Mouse (Mus musculus) kidney, adult 2 months (tissue): ENCODE data around the gene Kpna1. TPM values are rescaled to one million over a fixed set of nuclear protein-coding genes. Genes with fewer than 3 reads are reported as not detected.

Source experiments
- DNase-seq: peaks from one replicate; pipeline ENCODE4 v3.0.0; 2021
- H3K27ac ChIP-seq: fragments of 200-500 bp; 2 replicates; pipeline ENCODE4 v1.5.1; 2012; ENCODE audit warnings: low read depth, low read length, control low read depth, inconsistent platforms; ENCODE audit not compliant: insufficient read depth
- H3K27me3 ChIP-seq: fragments of 200-500 bp; replicated peaks from 2 replicates; pipeline ENCODE4 v1.6.1; 2012; ENCODE audit warnings: mild to moderate bottlenecking, moderate library complexity, low read length, inconsistent platforms; ENCODE audit not compliant: control insufficient read depth, insufficient read depth
- H3K36me3 ChIP-seq: fragments of 200-500 bp; 2 replicates; pipeline ENCODE4 v1.6.1; 2012; ENCODE audit warnings: mild to moderate bottlenecking, moderate library complexity, low read length, inconsistent platforms; ENCODE audit not compliant: control insufficient read depth, insufficient read depth
- H3K4me1 ChIP-seq: fragments of 200-500 bp; 2 replicates; pipeline ENCODE4 v1.6.1; 2011; ENCODE audit warnings: low read length; ENCODE audit not compliant: control insufficient read depth, insufficient read depth
- H3K4me3 ChIP-seq: fragments of 200-500 bp; 2 replicates; pipeline ENCODE4 v1.5.1; 2011; ENCODE audit warnings: mild to moderate bottlenecking, low read depth, low read length, control low read depth; ENCODE audit not compliant: insufficient read depth
- CTCF ChIP-seq: fragments of 200-500 bp; conservative IDR thresholded peaks from 2 replicates; pipeline ENCODE4 v1.5.1; 2011; ENCODE audit warnings: low read depth, mild to moderate bottlenecking, control low read depth, low read length, moderate library complexity, mixed read lengths; ENCODE audit not compliant: insufficient read depth, insufficient read length
- POLR2A ChIP-seq: fragments of 200-500 bp; IDR thresholded peaks from one replicate; pipeline ENCODE4 v1.6.1; 2011; ENCODE audit warnings: low read depth, low read length, control low read depth
- WGBS: fragments of 180-500 bp; shearing (Covaris S2); methylation state at CpG from one replicate; pipeline ENCODE4 v1.1.7; 2018; 5-methylcytosine and 5-hydroxymethylcytosine counted together
- polyA plus RNA-seq: library from polyadenylated mRNA; depleted of rRNA; stranded (reverse); fragments of >200 nt; gene quantifications from 2 replicates; pipeline ENCODE4 v1.2.3, GENCODE M21; 2012

Kpna1 gene
- polyA plus RNA-seq, 1 experiment = 7.3 TPM

GRCm38 (mm10) chr16:36040640-36041624, 62.4 kb downstream of the Kpna1 start, which contains the start of gene Wdr5b:
Gene Wdr5b, plus strand, starts transcription at chr16:36041190.
- H3K27me3 ChIP-seq = no peaks in the 10 kb centered on the region
- TF ChIP-seq POLR2A (peak; percentile 24), CTCF (no peak)
- peak within 1 kb of the TSS; percentile 12 for H3K27ac ChIP-seq
- no peaks in the 10 kb centered on the region for H3K36me3 ChIP-seq
- H3K4me3 ChIP-seq = peak within 1 kb of the TSS; percentile 71
- peak; percentile 98 for DNase-seq
- H3K4me1 ChIP-seq = peaks cover 4% of the 10 kb centered on the region; the same call in 1 of the 2 replicates
- 1% methylated on average over 39 of the region's 39 CpGs for WGBS

GRCm38 (mm10) chr16:36041625-36042020, 63.1 kb downstream of the Kpna1 start:
- Histone ChIP-seq H3K36me3 (no peaks in the 10 kb centered on the region; the same call in 1 of the 2 replicates), H3K27me3 (no peaks in the 10 kb centered on the region), H3K4me3 (peak overlapping the region; percentile 71), H3K4me1 (peaks cover 4% of the 10 kb centered on the region; the same call in 1 of the 2 replicates), H3K27ac (no peak overlapping the region; the same call in 1 of the 2 replicates)
- TF ChIP-seq POLR2A (no peak), CTCF (no peak)
- WGBS = 23% methylated on average over 11 of the region's 11 CpGs
- no peak for DNase-seq

GRCm38 (mm10) chr16:36043073-36043472, 64.5 kb downstream of the Kpna1 start:
- H3K27ac ChIP-seq = no peak overlapping the region
- H3K4me3 ChIP-seq = no peak overlapping the region
- peaks cover 4% of the 10 kb centered on the region; the same call in 1 of the 2 replicates for H3K4me1 ChIP-seq
- H3K36me3 ChIP-seq = no peaks in the 10 kb centered on the region; the same call in 1 of the 2 replicates
- no peak for DNase-seq
- no peak for TF ChIP-seq POLR2A
- no peak for TF ChIP-seq CTCF
- WGBS = 64% methylated on average over 10 of the region's 10 CpGs
- no peaks in the 10 kb centered on the region for H3K27me3 ChIP-seq

- WGBS = 81% methylated on average over 4 of the region's 4 CpGs
- H3K27ac ChIP-seq = no peak overlapping the region
- no peak for TF ChIP-seq CTCF
- no peak for TF ChIP-seq POLR2A
- H3K36me3 ChIP-seq = no peaks in the 10 kb centered on the region; the same call in 1 of the 2 replicates
- DNase-seq = no peak
- no peaks in the 10 kb centered on the region for H3K27me3 ChIP-seq
- no peak overlapping the region for H3K4me3 ChIP-seq
- peaks cover 4% of the 10 kb centered on the region; the same call in 1 of the 2 replicates for H3K4me1 ChIP-seq
These were observed 65.4 kb downstream of the Kpna1 start for GRCm38 (mm10) chr16:36043964-36044363.

GRCm38 (mm10) chr16:36047538-36047937, 69.0 kb downstream of the Kpna1 start:
- TF ChIP-seq POLR2A (no peak), CTCF (no peak)
- peaks cover 4% of the 10 kb centered on the region; the same call in 1 of the 2 replicates for H3K36me3 ChIP-seq
- no peak for DNase-seq
- no peak overlapping the region for H3K27ac ChIP-seq
- WGBS = 94% methylated on average over 4 of the region's 4 CpGs
- H3K27me3 ChIP-seq = no peaks in the 10 kb centered on the region
- no peak overlapping the region for H3K4me3 ChIP-seq
- no peaks in the 10 kb centered on the region for H3K4me1 ChIP-seq

GRCm38 (mm10) chr16:36051491-36051890, 72.9 kb downstream of the Kpna1 start:
- no peaks in the 10 kb centered on the region for H3K27me3 ChIP-seq
- no peak for DNase-seq
- no peak overlapping the region for H3K27ac ChIP-seq
- peaks cover 4% of the 10 kb centered on the region; the same call in 1 of the 2 replicates for H3K36me3 ChIP-seq
- TF ChIP-seq POLR2A (no peak), CTCF (no peak)
- no peaks in the 10 kb centered on the region for H3K4me1 ChIP-seq
- H3K4me3 ChIP-seq = no peak overlapping the region
- WGBS = 89% methylated on average over 6 of the region's 6 CpGs

GRCm38 (mm10) chr16:36053524-36054275, 75.2 kb downstream of the Kpna1 start:
- TF ChIP-seq POLR2A (no peak), CTCF (no peak)
- H3K27me3 ChIP-seq = no peaks in the 10 kb centered on the region
- peaks cover 4% of the 10 kb centered on the region; the same call in 1 of the 2 replicates for H3K36me3 ChIP-seq
- H3K4me1 ChIP-seq = no peaks in the 10 kb centered on the region
- DNase-seq = no peak
- whole genome bisulfite sequencing = 84% methylated on average over 6 of the region's 6 CpGs
- no peak overlapping the region for H3K27ac ChIP-seq
- H3K4me3 ChIP-seq = no peak overlapping the region
